Comparison of ENCODE assay signal across 17 mouse cellular contexts in genomic region chr12:47406563-47406962, GRCm38 (mm10).
DNase-seq lines count a peak whose midpoint lies in the region.
"Had no signal": no experiment of that assay in that cellular context is flagged by ENCODE, and none has a peak within 500 bp of the region (broad histone marks: within the 10 kb centered on the region; RNA-seq: fewer than 3 reads in every experiment).

No protein-coding gene starts in this region.

- intact Hi-C loops in gastrocnemius, postnatal 36 days (cut with DNase I), result no loop called here

- peak; percentile 42 for DNase-seq in gastrocnemius, adult 18-20 months (ENCODE audit: low spot score)
- no peak for DNase-seq in gastrocnemius, postnatal 36 days
- peak; percentile 32 for DNase-seq in gastrocnemius, postnatal 25 days
- no peak for DNase-seq in gastrocnemius, postnatal 4 days (ENCODE audit: low spot score in 2 of 2)
- DNase-seq in lung, postnatal 25 days (ENCODE audit: low spot score), result peak; percentile 1
- no peak for DNase-seq in lung, postnatal 4 days
- peak; percentile 5 for DNase-seq in adipocyte (ENCODE audit: low spot score)
- no peak for DNase-seq in thymus, postnatal 0 days (ENCODE audit: low spot score)
- DNase-seq: adrenal gland, postnatal 25 days; B cell, adult 2 months; cerebellum, adult 11 months; cerebellum, adult 18-20 months; cerebellum, adult 8-10 months; cerebellum, adult 9-11 months; cerebellum, postnatal 14 days; cerebellum, postnatal 36 days; embryo, embryonic 11 days had no signal

Comparison
In these comparisons a context has a peak if more than half of its experiments do, and no peak if none do; other contexts are left out.
1. DNase-seq: peak in gastrocnemius, adult 18-20 months (single experiment), gastrocnemius, postnatal 25 days (single experiment), lung, postnatal 25 days (single experiment) and adipocyte (single experiment); none in gastrocnemius, postnatal 36 days (0 of 2), gastrocnemius, postnatal 4 days (0 of 2), lung, postnatal 4 days (0 of 2) and thymus, postnatal 0 days (single experiment).